Mouse (Mus musculus) embryonic facial prominence, embryonic 15.5 days (tissue): ENCODE data around the gene Spint4. TPM values are rescaled to one million over a fixed set of nuclear protein-coding genes. Genes with fewer than 3 reads are reported as not detected.
"Not testable (repeated sequence)": the region's sequence is repeated elsewhere in the genome, so short reads cannot be mapped to it uniquely, and the experiment has no call there.

Source experiments
- ATAC-seq: fragments of 200-750 bp; cut with Nextera tagmentation; 2 replicates; pipeline ENCODE4 v1.8.0; 2017; ENCODE audit warnings: low read depth, moderate TSS enrichment; ENCODE audit not compliant: insufficient number of reproducible peaks, low FRiP score, low TSS enrichment
- H3K27ac ChIP-seq: fragments of 300-500 bp; sonication (generic); replicated peaks from 2 replicates; pipeline ENCODE4 v1.5.1; 2015; ENCODE audit warnings: mild to moderate bottlenecking, inconsistent platforms
- H3K27me3 ChIP-seq: fragments of 300-500 bp; sonication (generic); 2 replicates; pipeline ENCODE4 v1.6.1; 2015; ENCODE audit warnings: inconsistent platforms
- H3K36me3 ChIP-seq: fragments of 300-500 bp; sonication (generic); 2 replicates; pipeline ENCODE4 v1.6.1; 2015; ENCODE audit warnings: mild to moderate bottlenecking, inconsistent platforms
- H3K4me1 ChIP-seq: fragments of 300-500 bp; sonication (generic); 2 replicates; pipeline ENCODE4 v1.6.1; 2015; ENCODE audit warnings: inconsistent platforms
- H3K4me2 ChIP-seq: fragments of 300-500 bp; sonication (generic); replicated peaks from 2 replicates; pipeline ENCODE4 v1.6.1; 2015; ENCODE audit warnings: mild to moderate bottlenecking, inconsistent platforms
- H3K4me3 ChIP-seq: fragments of 300-500 bp; sonication (generic); replicated peaks from 2 replicates; pipeline ENCODE4 v1.5.1; 2015; ENCODE audit warnings: mild to moderate bottlenecking, inconsistent platforms
- H3K9ac ChIP-seq: fragments of 300-500 bp; sonication (generic); 2 replicates; pipeline ENCODE4 v1.6.1; 2015; ENCODE audit warnings: inconsistent platforms
- H3K9me3 ChIP-seq: fragments of 300-500 bp; sonication (generic); replicated peaks from 2 replicates; pipeline ENCODE4 v1.6.1; 2016; ENCODE audit warnings: inconsistent platforms
- WGBS: fragments of 180-500 bp; shearing (Covaris S2); methylation state at CpG from one replicate; pipeline ENCODE4 v1.1.7; 2015; 5-methylcytosine and 5-hydroxymethylcytosine counted together
- polyA plus RNA-seq: library from polyadenylated mRNA; unstranded; fragments of >200 nt; fragmentation: Nextera tagmentation; extraction: Ambion mirVana; gene quantifications from 2 replicates; pipeline ENCODE4 v1.2.1, GENCODE M21; 2015

The Spint4 gene
- polyA plus RNA-seq, 1 experiment from 2014 or later: not detected

DNA sequence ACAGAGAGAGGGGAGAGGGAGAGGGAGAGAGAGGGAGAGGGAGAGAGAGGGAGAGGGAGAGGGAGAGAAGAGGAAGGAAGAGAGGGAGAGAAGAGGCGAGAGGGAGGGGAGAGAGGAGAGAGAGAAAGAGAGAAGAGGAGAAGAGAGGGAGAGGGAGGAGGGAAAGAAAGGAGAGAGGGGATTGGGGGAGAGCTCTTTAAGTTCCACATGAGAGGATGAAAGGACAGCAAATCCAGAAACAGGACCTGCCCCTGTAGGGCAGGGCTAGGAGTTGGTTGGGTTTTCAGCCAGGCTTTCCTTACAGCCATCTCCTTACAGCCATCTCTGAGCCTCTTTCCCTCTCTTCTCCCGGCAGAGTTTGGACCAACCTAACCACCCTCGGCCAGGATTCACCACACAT lies 13.5 kb upstream of the Spint4 start, which contains the start of gene Wfdc13:
TSS of gene Wfdc13 (plus strand) at position 301 of the 400 bp plus-strand sequence.
- 76% methylated on average over 2 of the region's 3 CpGs for WGBS
- no peaks in the 10 kb centered on the region for H3K4me1 ChIP-seq
- H3K36me3 ChIP-seq: no peaks in the 10 kb centered on the region
- H3K9ac ChIP-seq: no peak within 1 kb of the TSS
- H3K27me3 ChIP-seq: no peaks in the 10 kb centered on the region
- H3K27ac ChIP-seq: no peak within 1 kb of the TSS
- no peaks in the 10 kb centered on the region for H3K9me3 ChIP-seq
- H3K4me3 ChIP-seq: no peak within 1 kb of the TSS
- ATAC-seq: no peak
- no peak within 1 kb of the TSS for H3K4me2 ChIP-seq

DNA sequence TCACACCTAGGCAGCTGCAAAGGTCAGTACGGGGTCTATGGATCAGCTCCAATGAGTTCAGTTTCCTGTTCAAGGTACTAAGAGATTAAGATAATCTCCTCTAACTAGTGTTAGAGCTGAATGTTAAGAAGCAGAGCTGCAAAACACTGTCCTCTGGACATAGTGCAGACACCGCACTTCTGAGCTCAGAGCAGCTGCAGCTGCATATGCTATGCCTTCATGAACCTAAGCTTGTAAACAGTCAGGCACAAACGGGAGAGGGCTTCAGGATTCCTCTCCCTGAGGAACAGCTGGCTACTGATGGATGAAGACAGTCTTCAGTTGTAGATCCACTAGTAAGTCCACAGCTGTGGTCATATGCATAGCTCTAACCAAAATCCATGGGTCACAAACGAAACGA lies 2.7 kb downstream of the Spint4 start:
- Histone ChIP-seq H3K4me1 (no peaks in the 10 kb centered on the region), H3K9ac (no peak overlapping the region), H3K4me2 (no peak overlapping the region), H3K36me3 (no peaks in the 10 kb centered on the region), H3K4me3 (no peak overlapping the region), H3K9me3 (no peaks in the 10 kb centered on the region), H3K27me3 (no peaks in the 10 kb centered on the region), H3K27ac (no peak overlapping the region)
- WGBS: 73% methylated on average over 5 of the region's 5 CpGs
- ATAC-seq: no peak

DNA sequence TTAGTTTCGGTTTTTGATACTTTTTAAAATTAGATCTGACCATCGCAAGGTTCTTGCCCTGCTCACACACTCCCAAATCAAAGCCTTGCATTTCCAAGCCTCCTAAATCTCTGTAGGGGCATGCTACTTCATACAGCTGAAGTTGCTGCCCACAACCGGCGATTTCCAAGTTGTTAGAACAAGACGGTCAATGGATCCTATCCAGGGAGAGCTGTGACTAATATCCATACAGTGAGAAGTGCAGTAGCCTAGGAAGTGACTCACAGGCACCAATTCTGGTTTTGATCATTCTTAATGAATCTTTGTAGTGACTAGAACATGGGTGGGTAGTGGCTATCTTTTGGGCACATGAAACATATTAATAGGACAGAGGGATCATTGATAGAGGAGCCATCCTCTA lies 3.5 kb downstream of the Spint4 start:
- H3K4me3 ChIP-seq: no peak overlapping the region
- ATAC-seq: no peak
- no peaks in the 10 kb centered on the region for H3K4me1 ChIP-seq
- H3K9me3 ChIP-seq: no peaks in the 10 kb centered on the region
- H3K36me3 ChIP-seq: no peaks in the 10 kb centered on the region
- no peaks in the 10 kb centered on the region for H3K27me3 ChIP-seq
- WGBS: 75% methylated on average over 5 of the region's 5 CpGs
- no peak overlapping the region for H3K9ac ChIP-seq
- no peak overlapping the region for H3K4me2 ChIP-seq
- no peak overlapping the region for H3K27ac ChIP-seq

DNA sequence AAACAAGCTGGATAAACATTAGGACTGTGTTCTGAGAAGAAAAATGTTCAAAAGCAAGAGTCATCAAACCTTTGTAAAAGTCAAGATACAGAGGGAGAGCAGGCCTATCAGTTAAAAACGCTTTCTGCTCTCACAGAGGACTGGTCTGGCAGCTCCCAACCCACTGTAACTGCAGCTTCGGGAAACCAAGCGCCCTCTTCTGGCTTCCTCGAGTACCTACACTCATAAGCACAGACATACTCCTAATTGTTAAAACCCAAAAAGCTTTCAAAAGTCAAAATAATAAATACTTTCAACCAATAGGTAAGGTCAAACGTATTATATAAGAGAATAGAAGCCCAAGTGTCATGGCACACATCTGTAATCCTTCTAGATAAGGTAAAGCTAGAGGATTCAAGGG lies 5.9 kb downstream of the Spint4 start:
- no peaks in the 10 kb centered on the region for H3K4me1 ChIP-seq
- no peak overlapping the region for H3K4me2 ChIP-seq
- H3K9ac ChIP-seq: no peak overlapping the region
- H3K27ac ChIP-seq: no peak overlapping the region
- no peaks in the 10 kb centered on the region for H3K9me3 ChIP-seq
- H3K36me3 ChIP-seq: no peaks in the 10 kb centered on the region
- no peak overlapping the region for H3K4me3 ChIP-seq
- 79% methylated on average over 5 of the region's 5 CpGs for WGBS
- H3K27me3 ChIP-seq: no peaks in the 10 kb centered on the region
- ATAC-seq: no peak

DNA sequence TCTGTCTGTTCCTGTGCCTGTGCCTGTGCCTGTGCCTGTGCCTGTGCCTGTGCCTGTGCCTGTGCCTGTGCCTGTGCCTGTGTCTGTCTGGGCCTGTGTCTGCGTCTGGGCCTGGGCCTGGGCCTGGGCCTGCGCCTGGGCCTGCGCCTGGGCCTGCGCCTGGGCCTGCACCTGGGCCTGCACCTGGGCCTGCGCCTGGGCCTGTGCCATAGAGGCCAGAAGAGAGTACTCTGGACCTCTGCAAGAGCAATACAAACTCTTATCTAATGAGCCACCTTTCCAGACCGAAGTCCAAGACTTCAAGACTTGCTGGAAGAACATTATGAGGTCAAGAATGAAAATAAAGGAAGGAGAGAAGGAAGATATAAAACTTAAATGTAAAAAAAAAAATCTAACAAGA lies 7.0 kb downstream of the Spint4 start:
- H3K4me3 ChIP-seq: no peak overlapping the region
- H3K4me1 ChIP-seq: no peaks in the 10 kb centered on the region
- no peak overlapping the region for H3K4me2 ChIP-seq
- H3K27ac ChIP-seq: no peak overlapping the region
- no peak overlapping the region for H3K9ac ChIP-seq
- no peak for ATAC-seq
- H3K27me3 ChIP-seq: no peaks in the 10 kb centered on the region
- H3K36me3 ChIP-seq: no peaks in the 10 kb centered on the region
- H3K9me3 ChIP-seq: no peaks in the 10 kb centered on the region
- 83% methylated on average over 6 of the region's 6 CpGs for WGBS

DNA sequence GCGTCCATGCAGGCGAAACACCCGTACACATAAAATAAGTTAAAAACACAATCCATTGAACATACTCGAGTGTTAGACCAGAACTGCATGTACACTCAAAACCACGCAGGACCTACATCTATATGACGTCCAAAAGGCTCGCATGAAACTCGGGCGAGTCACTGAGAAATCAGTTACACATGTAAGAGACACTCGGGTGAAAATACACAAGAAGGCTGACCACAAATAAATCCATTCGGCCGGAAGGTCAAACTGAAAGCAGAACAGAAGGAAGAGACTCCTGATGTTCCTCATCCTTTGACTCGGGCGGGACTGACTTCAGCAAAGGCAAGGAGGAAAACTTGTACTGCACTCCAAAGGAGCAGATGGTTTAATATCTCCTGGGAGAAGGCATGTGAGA lies 7.7 kb downstream of the Spint4 start:
- 81% methylated on average over 14 of the region's 14 CpGs for WGBS
- no peak for ATAC-seq
- no peaks in the 10 kb centered on the region for H3K4me1 ChIP-seq
- H3K27me3 ChIP-seq: no peaks in the 10 kb centered on the region
- no peak overlapping the region for H3K27ac ChIP-seq
- H3K9me3 ChIP-seq: no peaks in the 10 kb centered on the region
- no peak overlapping the region for H3K4me2 ChIP-seq
- no peak overlapping the region for H3K4me3 ChIP-seq
- no peak overlapping the region for H3K9ac ChIP-seq
- H3K36me3 ChIP-seq: no peaks in the 10 kb centered on the region

DNA sequence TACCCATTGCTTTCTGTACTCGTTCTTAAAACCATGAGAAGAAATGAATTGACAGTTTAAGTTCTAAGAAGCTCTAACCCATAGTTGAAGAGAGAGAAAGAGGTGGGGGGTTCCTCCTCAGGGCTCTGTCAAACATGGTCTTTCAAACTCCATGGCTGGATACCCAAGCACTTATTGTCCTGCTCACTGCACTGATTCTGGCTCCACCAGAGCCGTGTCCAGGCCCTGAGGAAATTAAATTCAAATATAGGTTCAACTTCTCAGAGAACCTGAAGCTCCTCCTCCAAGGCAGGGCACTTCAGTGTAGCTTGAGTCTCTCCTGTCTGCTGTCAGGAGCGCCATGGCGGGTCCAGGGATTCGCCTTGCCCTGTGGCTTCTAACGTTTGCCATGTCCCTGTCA lies 16.7 kb downstream of the Spint4 start, which contains the start of gene Spint5:
TSS of gene Spint5 (plus strand) at position 301 of the 400 bp plus-strand sequence.
- Histone ChIP-seq H3K27me3 (no peaks in the 10 kb centered on the region), H3K36me3 (no peaks in the 10 kb centered on the region), H3K9ac (no peak within 1 kb of the TSS), H3K4me3 (no peak within 1 kb of the TSS), H3K4me1 (no peaks in the 10 kb centered on the region), H3K4me2 (no peak within 1 kb of the TSS), H3K27ac (no peak within 1 kb of the TSS), H3K9me3 (no peaks in the 10 kb centered on the region)
- no peak for ATAC-seq
- 74% methylated on average over 6 of the region's 6 CpGs for WGBS

DNA sequence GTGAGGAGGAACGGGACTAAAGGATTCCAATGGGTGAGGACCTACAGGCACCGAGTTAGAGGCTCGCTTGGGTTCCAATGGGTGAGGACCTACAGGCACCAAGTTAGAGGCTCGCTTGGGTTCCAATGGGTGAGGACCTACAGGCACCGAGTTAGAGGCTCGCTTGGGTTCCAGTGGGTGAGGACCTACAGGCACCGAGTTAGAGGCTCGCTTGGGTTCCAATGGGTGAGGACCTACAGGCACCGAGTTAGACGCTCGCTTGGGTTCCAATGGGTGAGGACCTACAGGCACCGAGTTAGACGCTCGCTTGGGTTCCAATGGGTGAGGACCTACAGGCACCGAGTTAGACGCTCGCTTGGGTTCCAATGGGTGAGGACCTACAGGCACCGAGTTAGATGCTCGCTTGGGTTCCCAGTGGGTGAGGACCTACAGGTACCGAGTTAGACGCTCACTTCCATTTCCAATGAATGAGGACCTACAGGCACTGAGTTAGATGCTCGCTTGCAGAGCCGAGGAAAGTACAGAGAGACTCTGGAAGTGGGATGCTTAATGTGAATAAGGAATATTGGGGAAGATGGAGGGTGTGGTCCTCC lies 18.0 kb downstream of the Spint4 start:
- H3K4me1 ChIP-seq, H3K9ac ChIP-seq, H3K9me3 ChIP-seq, H3K36me3 ChIP-seq, H3K27ac ChIP-seq, ATAC-seq, H3K4me2 ChIP-seq, H3K27me3 ChIP-seq, H3K4me3 ChIP-seq: not testable (repeated sequence)
- 94% methylated on average over 23 of the region's 23 CpGs for WGBS

DNA sequence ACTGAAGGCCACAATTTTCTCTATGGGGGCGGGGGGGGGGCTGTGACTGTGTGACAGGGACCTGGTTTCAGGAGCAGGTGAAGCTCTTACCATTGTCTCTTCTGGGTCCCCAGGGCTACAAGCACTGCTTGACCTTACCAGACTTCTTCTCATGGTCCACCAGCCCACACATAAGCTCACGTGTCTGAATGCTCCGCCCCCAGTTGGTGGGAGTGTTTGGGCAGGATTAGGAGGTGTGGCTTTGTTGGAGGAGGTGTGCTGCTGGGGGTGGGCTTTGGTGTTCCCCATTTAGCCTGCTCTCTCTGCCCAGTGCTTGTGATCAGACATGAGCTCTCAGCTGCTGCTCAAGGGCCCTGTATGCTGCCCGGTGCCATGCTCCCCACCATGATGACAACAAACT lies 25.0 kb downstream of the Spint4 start:
- no peak overlapping the region for H3K9ac ChIP-seq
- no peak overlapping the region for H3K4me3 ChIP-seq
- WGBS: 65% methylated on average over 4 of the region's 4 CpGs
- no peaks in the 10 kb centered on the region for H3K9me3 ChIP-seq
- H3K27ac ChIP-seq: no peak overlapping the region
- no peaks in the 10 kb centered on the region for H3K27me3 ChIP-seq
- no peaks in the 10 kb centered on the region for H3K4me1 ChIP-seq
- no peak overlapping the region for H3K4me2 ChIP-seq
- H3K36me3 ChIP-seq: no peaks in the 10 kb centered on the region
- ATAC-seq: no peak

DNA sequence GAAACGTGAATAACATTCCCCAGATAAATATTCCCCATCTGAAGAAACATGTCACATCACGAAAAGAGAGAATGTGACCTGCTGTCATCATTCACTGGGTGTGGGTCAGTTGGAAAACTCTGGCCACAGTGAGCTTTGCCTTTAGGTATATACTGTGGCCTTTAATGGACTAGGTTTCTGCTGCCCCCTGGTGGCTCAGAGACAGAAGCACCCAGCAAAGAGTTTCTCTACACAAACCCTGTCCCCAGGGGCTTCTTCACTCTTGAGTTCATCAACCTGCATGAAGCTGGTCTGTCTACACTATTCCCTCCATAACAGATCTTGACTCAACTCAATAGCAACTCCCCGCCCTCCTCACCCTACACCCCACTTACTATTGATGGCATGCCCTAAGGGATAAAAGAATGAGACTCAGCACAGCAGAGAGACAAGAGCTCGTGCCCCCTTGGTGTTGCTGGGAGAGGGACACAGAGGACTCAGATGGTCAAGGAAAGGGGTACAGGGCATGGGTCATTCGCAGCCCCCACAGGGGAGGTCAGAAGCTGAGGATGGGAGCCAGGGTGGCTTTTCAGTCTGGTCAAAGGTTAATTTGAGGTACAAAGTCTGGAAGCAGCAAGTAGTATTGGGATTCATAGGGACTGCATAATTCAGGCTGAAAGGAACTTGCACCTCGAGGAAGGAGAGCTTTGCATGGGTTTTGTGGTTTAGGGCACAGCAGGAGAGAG lies 27.8 kb downstream of the Spint4 start:
- Histone ChIP-seq H3K27me3 (no peaks in the 10 kb centered on the region), H3K4me1 (no peaks in the 10 kb centered on the region), H3K4me2 (no peak overlapping the region), H3K4me3 (no peak overlapping the region), H3K9ac (no peak overlapping the region), H3K9me3 (no peaks in the 10 kb centered on the region), H3K27ac (no peak overlapping the region), H3K36me3 (no peaks in the 10 kb centered on the region)
- 17% methylated on average over 6 of the region's 6 CpGs for WGBS
- ATAC-seq: 0 out of 2 replicates have a peak, but pooled peaks have one; percentile 51

DNA sequence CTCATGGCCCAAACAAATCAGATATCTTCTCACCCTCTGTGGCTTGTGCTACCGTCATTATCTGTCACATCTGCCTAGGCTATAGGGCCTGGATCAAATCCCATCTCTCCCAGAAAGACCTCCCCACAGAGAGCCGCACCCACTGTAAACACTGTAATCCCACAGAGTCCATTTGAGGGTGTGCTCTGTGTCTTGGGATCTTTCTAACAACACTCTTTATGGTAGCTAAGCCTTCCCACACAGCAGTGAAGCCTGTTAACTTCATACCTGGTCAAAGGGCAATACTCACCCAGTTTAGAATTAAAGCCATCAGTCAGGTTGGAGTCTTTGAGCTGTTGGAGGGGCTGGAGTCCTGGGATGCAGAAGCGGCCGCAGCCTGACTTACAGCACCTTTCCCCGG lies 33.4 kb downstream of the Spint4 start:
- H3K4me1 ChIP-seq: no peaks in the 10 kb centered on the region
- H3K4me3 ChIP-seq: no peak overlapping the region
- H3K27ac ChIP-seq: no peak overlapping the region
- no peak for ATAC-seq
- no peak overlapping the region for H3K9ac ChIP-seq
- no peaks in the 10 kb centered on the region for H3K36me3 ChIP-seq
- no peaks in the 10 kb centered on the region for H3K27me3 ChIP-seq
- H3K4me2 ChIP-seq: no peak overlapping the region
- no peaks in the 10 kb centered on the region for H3K9me3 ChIP-seq
- 75% methylated on average over 5 of the region's 5 CpGs for WGBS

DNA sequence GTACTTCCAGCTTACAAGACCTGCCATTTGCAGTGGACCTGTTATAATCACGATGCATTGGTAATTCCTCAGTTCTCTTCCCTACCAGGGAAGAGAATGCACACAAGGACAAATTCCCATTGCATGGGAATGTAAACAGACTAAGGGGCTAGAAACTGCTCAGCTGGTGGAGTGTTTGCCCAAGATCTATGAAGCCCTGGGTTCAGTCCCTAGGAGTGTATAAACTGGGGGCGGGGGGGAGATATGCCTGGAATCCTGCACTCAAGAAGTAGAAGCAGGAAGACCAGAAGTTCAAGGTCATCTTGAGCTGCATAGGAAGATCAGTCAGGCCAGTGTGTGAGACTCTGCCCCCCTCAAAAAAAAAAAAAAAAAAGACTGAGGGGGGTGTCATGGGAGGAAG lies 35.0 kb downstream of the Spint4 start:
- Histone ChIP-seq H3K27me3 (no peaks in the 10 kb centered on the region), H3K36me3 (no peaks in the 10 kb centered on the region), H3K4me3 (no peak overlapping the region), H3K4me2 (no peak overlapping the region), H3K4me1 (no peaks in the 10 kb centered on the region), H3K27ac (no peak overlapping the region), H3K9me3 (no peaks in the 10 kb centered on the region), H3K9ac (no peak overlapping the region)
- 88% methylated on average over 2 of the region's 2 CpGs for WGBS
- no peak for ATAC-seq
